Comparison of ENCODE assay signal across 17 mouse cellular contexts in the genomic region with DNA sequence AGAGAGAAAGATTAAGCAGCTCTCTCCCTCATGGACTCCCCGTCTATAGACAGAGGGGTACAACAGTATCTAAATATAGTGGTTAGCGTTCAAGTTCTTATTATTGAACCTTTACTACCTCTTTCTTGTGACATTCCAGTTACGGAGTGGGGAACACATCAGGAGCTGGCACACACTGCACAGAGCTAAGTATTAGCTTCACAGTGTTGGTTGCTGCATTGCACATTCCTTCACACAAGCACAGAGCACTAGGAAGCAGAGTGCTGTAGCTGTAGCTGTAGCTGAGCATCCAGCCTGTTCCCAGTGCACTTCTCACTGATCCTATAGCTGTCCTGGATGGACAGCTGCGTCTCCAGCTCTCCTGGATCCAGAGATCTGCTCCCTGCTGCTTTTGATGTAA.
"Had no signal": no experiment of that assay in that cellular context is flagged by ENCODE, and none has a peak within 500 bp of the region (broad histone marks: within the 10 kb centered on the region; RNA-seq: fewer than 3 reads in every experiment).

No protein-coding gene starts in this region.

- H3K9ac ChIP-seq: liver, postnatal 0 days; lung, embryonic 15.5 days; midbrain, embryonic 13.5 days; midbrain, embryonic 15.5 days; neural tube, embryonic 12.5 days; stomach, embryonic 15.5 days had no signal

- ATAC-seq: liver, postnatal 0 days; lung, postnatal 0 days; midbrain, embryonic 13.5 days; midbrain, embryonic 15.5 days had no signal

- H3K4me3 ChIP-seq: lung, embryonic 15.5 days; midbrain, embryonic 13.5 days; midbrain, embryonic 15.5 days; neural tube, embryonic 12.5 days; stomach, embryonic 15.5 days had no signal

- H3K4me2 ChIP-seq: lung, embryonic 15.5 days; midbrain, embryonic 11.5 days; midbrain, embryonic 13.5 days; midbrain, embryonic 15.5 days; neural tube, embryonic 12.5 days; stomach, embryonic 15.5 days had no signal

- H3K27me3 ChIP-seq: lung, embryonic 15.5 days; midbrain, embryonic 13.5 days; midbrain, embryonic 15.5 days; neural tube, embryonic 12.5 days; stomach, embryonic 15.5 days had no signal

- H3K36me3 ChIP-seq: lung, embryonic 15.5 days; midbrain, embryonic 13.5 days; midbrain, embryonic 15.5 days; neural tube, embryonic 12.5 days; stomach, embryonic 15.5 days had no signal

- H3K9me3 ChIP-seq: lung, embryonic 15.5 days; midbrain, embryonic 13.5 days; midbrain, embryonic 15.5 days; neural tube, embryonic 12.5 days; stomach, embryonic 15.5 days had no signal

- H3K27ac ChIP-seq: lung, embryonic 15.5 days; macrophage; midbrain, embryonic 13.5 days; midbrain, embryonic 15.5 days; neural tube, embryonic 12.5 days; stomach, embryonic 15.5 days; stomach, postnatal 0 days had no signal

- H3K4me1 ChIP-seq: lung, embryonic 15.5 days; midbrain, embryonic 13.5 days; midbrain, embryonic 15.5 days; neural tube, embryonic 12.5 days; stomach, embryonic 15.5 days had no signal

- DNase-seq: liver, postnatal 0 days; lung, adult 2 months; lung, postnatal 14 days; lung, postnatal 36 days; right cerebral cortex, postnatal 14 days; thymus, adult 2 months; thymus, postnatal 25 days; thymus, postnatal 4 days had no signal
